Mouse (Mus musculus) cerebellum, adult 11 months (tissue): ENCODE results near the gene Gm12248.
"Not testable (repeated sequence)": the region's sequence is repeated elsewhere in the genome, so short reads cannot be mapped to it uniquely, and the experiment has no call there.

ENCODE experiments used
- DNase-seq: peaks from one replicate; pipeline ENCODE4 v3.0.0; 2022

The Gm12248 gene

DNA sequence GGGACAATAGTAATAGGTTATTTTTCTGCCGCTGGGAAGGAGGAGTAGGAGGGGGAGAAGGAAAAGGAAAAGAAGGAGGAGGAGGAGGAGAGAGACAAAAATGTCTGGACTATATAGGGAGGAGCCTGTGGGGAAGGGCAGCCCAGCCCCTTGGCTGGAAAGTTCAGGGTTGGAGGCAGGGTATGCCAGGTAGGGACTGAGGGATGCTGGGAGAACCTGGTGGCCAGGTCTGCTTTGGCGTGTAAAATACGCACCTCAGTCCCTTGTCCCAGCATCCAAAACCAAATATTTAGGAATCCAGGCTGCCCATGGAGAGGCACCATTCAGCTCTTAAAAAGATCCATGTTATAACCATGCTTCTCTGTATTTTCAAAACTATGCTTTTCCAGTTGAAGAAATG, 9.2 kb upstream of the Gm12248 start:
- DNase-seq = no peak

DNA sequence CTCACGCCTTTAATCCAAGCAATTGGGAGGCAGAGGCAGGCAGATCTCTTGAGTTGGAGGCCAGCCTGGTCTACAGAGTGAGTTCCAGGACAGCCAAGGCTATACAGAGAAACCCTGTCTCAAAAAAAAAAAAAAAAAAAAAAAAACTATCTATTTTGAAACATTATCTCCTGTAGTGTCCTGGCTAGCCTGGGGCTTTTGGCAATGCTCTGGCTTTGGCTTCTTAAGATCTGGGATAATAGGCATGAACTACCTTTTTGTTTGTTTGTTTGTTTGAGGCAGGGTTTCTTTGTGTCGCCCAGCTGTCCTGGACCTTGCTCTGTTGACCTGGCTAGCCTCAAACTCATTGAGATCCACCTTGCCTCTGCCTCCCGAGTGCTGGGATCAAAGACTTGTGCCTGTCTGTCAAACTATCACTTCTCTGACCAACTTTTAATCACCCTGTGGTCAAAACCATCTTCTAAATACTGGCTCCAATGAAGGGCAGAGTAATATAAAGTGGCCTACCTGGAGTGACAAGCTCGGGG, 8.3 kb upstream of the Gm12248 start:
- no peak for DNase-seq

DNA sequence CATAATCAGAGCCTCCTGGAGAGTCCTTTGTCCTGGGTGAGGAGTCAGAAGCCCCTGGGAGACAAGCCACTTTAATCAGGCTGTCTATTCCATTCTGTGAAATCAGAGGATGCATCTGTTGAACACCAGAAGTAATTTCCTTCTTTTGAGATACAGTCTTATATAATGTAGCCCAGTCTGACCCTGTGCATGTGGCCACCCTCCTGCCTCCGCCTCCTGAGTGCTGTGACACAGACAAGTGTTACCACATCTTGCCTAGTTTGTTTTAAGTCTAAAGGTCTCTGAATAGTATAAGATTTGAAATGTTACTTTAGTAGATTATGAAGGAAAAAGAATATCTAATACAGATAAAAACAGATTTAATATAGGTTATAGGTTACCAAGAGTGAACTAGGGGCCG, 7.1 kb upstream of the Gm12248 start:
- no peak for DNase-seq

- DNase-seq = not testable (repeated sequence)
Observed at GRCm38 (mm10) chr11:58098366-58098720, 5.4 kb upstream of the Gm12248 start.

DNA sequence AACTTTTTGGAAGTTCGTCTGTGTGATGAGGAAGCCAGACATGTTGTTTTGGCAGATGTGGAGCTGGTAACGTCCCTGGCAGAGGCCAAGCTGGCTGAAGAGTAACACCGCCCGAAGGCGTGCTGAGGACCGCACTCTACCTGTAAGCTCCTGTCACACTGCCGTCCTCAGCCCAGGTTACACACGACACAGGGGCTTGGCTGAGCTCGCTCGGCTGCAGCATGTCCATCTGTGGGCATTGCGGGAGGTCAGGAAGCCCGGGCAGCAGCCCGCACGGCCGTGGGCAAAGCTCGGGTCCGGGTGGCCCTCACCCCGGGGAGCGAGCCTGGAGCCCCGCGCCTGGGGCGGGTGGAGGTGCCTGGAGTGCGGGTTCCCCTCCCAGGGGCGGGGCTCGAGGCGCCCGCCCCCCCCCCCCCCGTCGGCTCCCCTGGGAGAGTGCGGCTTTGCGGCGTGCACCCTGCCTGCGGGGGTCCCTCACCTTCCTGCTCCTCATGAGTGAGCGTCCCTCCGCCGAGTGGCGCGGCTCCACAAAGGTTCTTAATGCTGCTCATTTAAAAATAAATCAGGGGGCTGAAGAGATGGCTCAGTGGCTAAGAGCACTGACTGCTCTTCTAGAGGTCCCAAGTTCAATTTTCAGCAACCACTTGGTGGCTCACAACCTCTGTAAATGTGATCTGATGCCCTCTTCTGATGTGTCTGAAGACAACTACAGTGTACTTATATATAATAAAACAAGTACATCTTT, 4.9 kb upstream of the Gm12248 start:
- DNase-seq = peak; percentile 67

- DNase-seq = peak; percentile 51
Observed at GRCm38 (mm10) chr11:58096821-58097620, 4.1 kb upstream of the Gm12248 start.

- no peak for DNase-seq
Observed at GRCm38 (mm10) chr11:58096160-58096559, 3.2 kb upstream of the Gm12248 start.

GRCm38 (mm10) chr11:58095561-58095960, 2.6 kb upstream of the Gm12248 start:
- no peak for DNase-seq

DNA sequence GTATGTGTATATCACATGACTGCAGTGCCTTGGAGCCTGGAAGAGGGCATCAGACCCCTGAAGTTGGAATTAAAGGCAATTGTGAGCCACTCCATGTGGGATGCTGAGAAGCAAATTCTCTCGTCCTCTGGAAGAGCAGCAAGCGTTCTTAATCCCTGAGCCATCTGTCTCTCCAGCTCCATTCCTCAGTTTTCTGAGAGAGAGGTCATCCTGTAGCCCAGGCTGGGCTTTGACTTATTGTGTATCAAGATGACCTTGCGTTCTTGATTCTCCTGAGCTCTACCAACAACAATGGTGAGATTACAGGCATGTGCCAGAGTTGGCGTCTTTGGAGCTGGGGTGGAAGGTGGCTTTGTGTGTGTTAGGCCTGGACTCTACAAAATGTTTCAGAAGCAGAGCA, 1.8 kb upstream of the Gm12248 start:
- DNase-seq = no peak

- DNase-seq = no peak
Observed at GRCm38 (mm10) chr11:58092541-58092940, 393 bp downstream of the Gm12248 start.

- DNase-seq = peak; percentile 38
Observed at GRCm38 (mm10) chr11:58081716-58082115, 11.2 kb downstream of the Gm12248 start.

DNA sequence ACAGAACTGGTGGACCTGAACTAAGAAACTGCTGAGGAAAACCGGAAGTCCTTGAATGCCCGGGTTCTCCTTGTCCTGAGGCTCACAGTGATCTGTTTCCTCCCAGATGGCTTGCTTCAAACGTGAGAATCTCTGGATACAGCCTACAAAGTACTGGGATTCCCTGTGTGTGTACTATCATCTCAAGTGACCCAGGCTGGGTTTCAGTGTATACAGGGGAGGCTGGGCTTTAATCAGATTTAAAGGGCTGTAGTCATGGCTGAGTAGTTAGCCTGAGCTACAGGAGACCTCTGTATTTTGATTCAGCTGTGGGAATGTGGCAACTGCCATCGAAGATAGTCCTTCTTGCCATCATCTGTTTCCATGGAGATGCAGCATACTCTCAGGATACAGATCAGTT, 15.7 kb downstream of the Gm12248 start:
- no peak for DNase-seq

DNA sequence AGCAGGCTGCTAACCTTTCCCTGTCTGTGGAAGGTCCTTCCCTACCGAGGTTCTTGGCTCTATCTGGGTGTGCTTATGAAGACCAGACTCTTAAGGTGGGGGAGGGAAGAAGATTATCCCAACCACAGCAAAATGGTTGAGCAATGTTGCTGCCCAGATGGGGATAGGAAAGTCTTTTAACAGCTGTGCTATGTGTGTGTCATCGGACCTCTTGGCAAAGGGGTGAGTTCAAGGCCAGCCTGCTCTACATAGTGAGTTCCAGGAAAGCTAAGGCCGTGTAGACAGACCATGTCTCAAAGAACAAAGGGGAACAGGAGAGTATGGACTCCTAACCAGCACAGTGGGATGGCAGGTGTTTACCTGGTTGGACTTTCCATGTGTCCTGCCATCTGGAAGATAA, 20.0 kb downstream of the Gm12248 start:
- DNase-seq = no peak

- no peak for DNase-seq
Observed at GRCm38 (mm10) chr11:58065025-58065424, 27.9 kb downstream of the Gm12248 start.

GRCm38 (mm10) chr11:58062586-58062985, 30.3 kb downstream of the Gm12248 start:
- no peak for DNase-seq

- peak; percentile 69 for DNase-seq
Observed at GRCm38 (mm10) chr11:58061218-58061617, 31.7 kb downstream of the Gm12248 start.

DNA sequence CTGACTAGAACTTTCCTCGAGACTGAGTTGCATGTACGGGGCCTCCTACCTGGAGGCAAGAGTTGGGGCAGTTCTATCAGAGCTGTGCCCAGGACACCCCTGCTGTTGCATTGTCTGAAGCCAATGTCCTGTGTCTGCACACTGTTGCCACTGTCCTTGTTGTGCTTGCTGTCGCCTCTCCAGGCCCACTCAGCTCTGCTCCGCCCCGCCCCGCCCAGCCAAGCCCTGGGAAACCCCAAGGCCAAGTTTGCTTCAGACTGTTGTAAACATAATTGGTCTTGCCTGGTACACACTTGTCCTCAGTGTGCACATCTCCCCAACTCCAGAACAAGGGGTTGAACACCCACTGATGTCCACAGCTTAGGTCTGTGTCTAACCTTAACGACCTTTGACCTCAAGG, 33.2 kb downstream of the Gm12248 start:
- DNase-seq = not testable (repeated sequence)

GRCm38 (mm10) chr11:58057455-58057854, 35.5 kb downstream of the Gm12248 start:
- no peak for DNase-seq

DNA sequence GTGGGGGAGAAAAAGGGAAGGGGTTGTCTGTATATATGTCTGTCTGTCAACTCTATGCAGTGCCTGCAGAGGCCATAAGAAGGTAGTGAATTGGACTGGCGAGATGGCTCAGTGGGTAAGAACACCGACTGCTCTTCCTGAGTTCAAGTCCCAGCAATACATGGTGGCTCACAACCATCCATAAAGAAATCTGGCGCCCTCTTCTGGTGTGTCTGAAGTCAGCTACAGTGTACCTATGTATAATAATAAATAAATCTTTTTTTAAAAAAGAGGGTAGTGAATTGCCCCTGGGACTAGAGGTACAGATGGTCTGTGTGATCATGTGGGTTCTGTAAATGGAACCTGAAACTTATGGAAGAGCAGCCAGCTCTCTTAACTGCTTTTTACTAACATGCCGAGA, 46.5 kb downstream of the Gm12248 start:
- DNase-seq = no peak

GRCm38 (mm10) chr11:58042861-58043431, 50.0 kb downstream of the Gm12248 start:
- no peak for DNase-seq

- DNase-seq = no peak
Observed at GRCm38 (mm10) chr11:58039027-58039426, 53.9 kb downstream of the Gm12248 start.

- DNase-seq = no peak
Observed at GRCm38 (mm10) chr11:58033635-58034034, 59.3 kb downstream of the Gm12248 start.

DNA sequence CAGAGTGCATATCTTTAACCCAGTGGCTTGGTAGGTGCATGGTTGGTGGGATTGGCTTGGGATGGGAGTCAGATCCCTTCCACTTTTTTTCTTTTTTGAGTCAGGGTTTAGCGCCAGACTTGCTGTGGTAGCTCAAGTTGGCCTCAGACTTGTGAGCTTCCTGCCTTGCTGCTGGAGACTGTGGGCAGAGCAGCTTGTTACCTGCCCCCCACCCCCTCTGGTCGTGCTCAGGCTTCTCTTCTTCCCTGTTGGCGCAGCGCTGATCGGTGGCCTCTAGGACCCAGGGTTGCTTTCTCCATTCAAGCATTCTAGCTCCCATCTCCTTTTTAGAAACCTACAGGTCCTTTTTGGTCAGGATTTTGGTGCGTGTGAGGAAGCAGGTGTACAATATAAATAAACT, 61.8 kb downstream of the Gm12248 start:
- no peak for DNase-seq

DNA sequence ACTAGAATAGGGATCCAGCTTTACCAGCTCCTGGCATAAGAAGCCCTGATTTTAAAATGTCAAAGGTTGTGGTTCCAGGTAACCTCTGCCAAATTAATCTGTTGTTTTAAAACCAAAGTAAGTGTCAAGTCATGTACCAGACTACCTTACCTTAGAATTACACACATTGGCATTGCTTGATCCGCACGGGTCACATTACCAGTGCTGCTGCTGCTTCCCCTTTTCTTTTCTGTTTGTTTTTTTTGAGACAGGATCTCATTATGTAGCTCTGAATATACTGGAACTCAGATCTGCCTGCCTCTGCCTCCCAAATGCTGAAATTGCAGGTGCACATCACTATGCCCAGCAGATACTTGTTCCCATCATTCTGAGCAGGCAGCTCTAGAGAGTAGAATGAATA, 63.1 kb downstream of the Gm12248 start:
- no peak for DNase-seq
